Mouse (Mus musculus): ENCODE measurements around the gene Olfr1018. TPM values are rescaled to one million over a fixed set of nuclear protein-coding genes. Genes with fewer than 3 reads are reported as not detected.

The Olfr1018 gene
- not detected for polyA plus RNA-seq (2017; shearing (Covaris generic))

GRCm38 (mm10) chr2:85818179-85818578, at the start of gene Olfr1018:
Gene Olfr1018, plus strand, starts transcription at chr2:85818479.

GRCm38 (mm10) chr2:85772413-85772812, 45.9 kb upstream of the Olfr1018 start, which contains the start of gene Olfr1014:
Gene Olfr1014, plus strand, starts transcription at chr2:85772713.

GRCm38 (mm10) chr2:85781717-85782116, 36.6 kb upstream of the Olfr1018 start, which contains the start of gene Olfr1015:
Gene Olfr1015, plus strand, starts transcription at chr2:85782017.

GRCm38 (mm10) chr2:85802444-85802843, 15.8 kb upstream of the Olfr1018 start, which contains the start of gene Olfr1016:
Gene Olfr1016, minus strand, starts transcription at chr2:85802544.

GRCm38 (mm10) chr2:85845383-85845782, 27.1 kb downstream of the Olfr1018 start, which contains the start of gene Olfr1019:
Gene Olfr1019, minus strand, starts transcription at chr2:85845483.

GRCm38 (mm10) chr2:85846730-85847129, 28.5 kb downstream of the Olfr1018 start, which contains the start of gene Olfr1020:
Gene Olfr1020, plus strand, starts transcription at chr2:85847030.

GRCm38 (mm10) chr2:85868294-85868693, 50.0 kb downstream of the Olfr1018 start, which contains the start of gene Olfr1022:
Gene Olfr1022, plus strand, starts transcription at chr2:85868594.

Other genes with a start within 250 kb of the Olfr1018 start
- not detected for gene Olfr996, start 239.3 kb upstream of the Olfr1018 start, polyA plus RNA-seq (2017; shearing (Covaris generic))
- gene Olfr998, start 229.5 kb upstream of the Olfr1018 start, polyA plus RNA-seq (2017; shearing (Covaris generic)) = not detected
- not detected for gene Olfr1000, start 206.6 kb upstream of the Olfr1018 start, polyA plus RNA-seq (2017; shearing (Covaris generic))
- not detected for gene Olfr1002, start 167.8 kb upstream of the Olfr1018 start, polyA plus RNA-seq (2017; shearing (Covaris generic))
- not detected for gene Olfr154, start 154.0 kb upstream of the Olfr1018 start, polyA plus RNA-seq (2017; shearing (Covaris generic))
- gene Olfr1006, start 139.7 kb upstream of the Olfr1018 start, polyA plus RNA-seq (2017; shearing (Covaris generic)) = not detected
- not detected for gene Olfr1008, start 129.0 kb upstream of the Olfr1018 start, polyA plus RNA-seq (2017; shearing (Covaris generic))
- gene Olfr1009, start 103.1 kb upstream of the Olfr1018 start, polyA plus RNA-seq (2017; shearing (Covaris generic)) = not detected
- not detected for gene Olfr1012, start 55.7 kb upstream of the Olfr1018 start, polyA plus RNA-seq (2017; shearing (Covaris generic))
- gene Olfr1013, start 51.4 kb upstream of the Olfr1018 start, polyA plus RNA-seq (2017; shearing (Covaris generic)) = not detected
- gene Olfr1014, start 45.8 kb upstream of the Olfr1018 start, polyA plus RNA-seq (2017; shearing (Covaris generic)) = not detected
- gene Olfr1015, start 36.5 kb upstream of the Olfr1018 start, polyA plus RNA-seq (2017; shearing (Covaris generic)) = not detected
- gene Olfr1016, start 15.9 kb upstream of the Olfr1018 start, polyA plus RNA-seq (2017; shearing (Covaris generic)) = not detected
- not detected for gene Olfr1019, start 27.0 kb downstream of the Olfr1018 start, polyA plus RNA-seq (2017; shearing (Covaris generic))
- gene Olfr1020, start 28.6 kb downstream of the Olfr1018 start, polyA plus RNA-seq (2017; shearing (Covaris generic)) = not detected
- gene Olfr1022, start 50.1 kb downstream of the Olfr1018 start, polyA plus RNA-seq (2017; shearing (Covaris generic)) = not detected
- not detected for gene Olfr1023, start 67.2 kb downstream of the Olfr1018 start, polyA plus RNA-seq (2017; shearing (Covaris generic))
- gene Olfr1024, start 86.6 kb downstream of the Olfr1018 start, polyA plus RNA-seq (2017; shearing (Covaris generic)) = not detected
- gene Olfr1025-ps1, start 96.7 kb downstream of the Olfr1018 start, polyA plus RNA-seq (2017; shearing (Covaris generic)) = not detected
- gene Olfr1026, start 103.1 kb downstream of the Olfr1018 start, polyA plus RNA-seq (2017; shearing (Covaris generic)) = not detected
- not detected for gene Olfr1028, start 132.0 kb downstream of the Olfr1018 start, polyA plus RNA-seq (2017; shearing (Covaris generic))
- not detected for gene Olfr1029, start 155.4 kb downstream of the Olfr1018 start, polyA plus RNA-seq (2017; shearing (Covaris generic))
- gene Olfr1030, start 160.8 kb downstream of the Olfr1018 start, polyA plus RNA-seq (2017; shearing (Covaris generic)) = not detected
- gene Olfr1031, start 171.8 kb downstream of the Olfr1018 start, polyA plus RNA-seq (2017; shearing (Covaris generic)) = not detected
- not detected for gene Olfr1032, start 187.1 kb downstream of the Olfr1018 start, polyA plus RNA-seq (2017; shearing (Covaris generic))
- gene Olfr1033, start 202.2 kb downstream of the Olfr1018 start, polyA plus RNA-seq (2017; shearing (Covaris generic)) = 1.3 TPM
- not detected for gene Olfr1034, start 227.4 kb downstream of the Olfr1018 start, polyA plus RNA-seq (2017; shearing (Covaris generic))

All from CD4-positive, CD25-positive, alpha-beta regulatory T cell, adult 9 weeks (primary cell).